Mouse (Mus musculus): ENCODE results near the gene Bcl2l14. TPM values are rescaled to one million over a fixed set of nuclear protein-coding genes. Genes with fewer than 3 reads are reported as not detected.

Gene Bcl2l14
- total RNA-seq, 2 experiments from 2014 or later, result not detected

GRCm38 (mm10) chr6:134389917-134390316 is 6.2 kb upstream of the Bcl2l14 start:
- intact Hi-C loops (cut with DNase I), result loop anchor here (1.0 to 5.0 kb wide), 3 partner anchors 353 to 488 kb away; partner anchors contain the start of gene Etv6
- no peak for DNase-seq (ENCODE audit: extremely low spot score in 1 of 2, low spot score in 2 of 2)

GRCm38 (mm10) chr6:134390837-134391236 is 5.3 kb upstream of the Bcl2l14 start:
- intact Hi-C loops (cut with DNase I), result no loop called here

GRCm38 (mm10) chr6:134402914-134403683 is 7.0 kb downstream of the Bcl2l14 start:
- intact Hi-C loops (cut with DNase I), result no loop called here

More at GRCm38 (mm10) chr6:134390837-134391236, 5.3 kb upstream of the Bcl2l14 start:
- no peak for DNase-seq (ENCODE audit: extremely low spot score in 1 of 2, low spot score in 2 of 2)

GRCm38 (mm10) chr6:134403684-134404070 is 7.6 kb downstream of the Bcl2l14 start:
- intact Hi-C loops (cut with DNase I), result no loop called here
- DNase-seq (ENCODE audit: extremely low spot score in 1 of 2, low spot score in 2 of 2), result no peak

More at GRCm38 (mm10) chr6:134402914-134403683, 7.0 kb downstream of the Bcl2l14 start:
- peak; percentile 45 to 78 for DNase-seq (ENCODE audit: extremely low spot score in 1 of 2, low spot score in 2 of 2)

GRCm38 (mm10) chr6:134407226-134407625 is 11.1 kb downstream of the Bcl2l14 start:
- no peak for DNase-seq (ENCODE audit: extremely low spot score in 1 of 2, low spot score in 2 of 2)
- intact Hi-C loops (cut with DNase I), result no loop called here

- intact Hi-C loops (cut with DNase I), result no loop called here
These were observed 17.8 kb downstream of the Bcl2l14 start for GRCm38 (mm10) chr6:134413706-134414531.

GRCm38 (mm10) chr6:134414532-134414883 is 18.4 kb downstream of the Bcl2l14 start:
- DNase-seq (ENCODE audit: extremely low spot score in 1 of 2, low spot score in 2 of 2), result no peak
- intact Hi-C loops (cut with DNase I), result no loop called here

More at GRCm38 (mm10) chr6:134413706-134414531, 17.8 kb downstream of the Bcl2l14 start:
- DNase-seq (ENCODE audit: extremely low spot score in 1 of 2, low spot score in 2 of 2), result no peak

- intact Hi-C loops (cut with DNase I), result no loop called here
- DNase-seq (ENCODE audit: extremely low spot score in 1 of 2, low spot score in 2 of 2), result no peak
These were observed 20.5 kb downstream of the Bcl2l14 start for GRCm38 (mm10) chr6:134416556-134417105.

GRCm38 (mm10) chr6:134417886-134418285 is 21.8 kb downstream of the Bcl2l14 start:
- no peak for DNase-seq (ENCODE audit: extremely low spot score in 1 of 2, low spot score in 2 of 2)
- intact Hi-C loops (cut with DNase I), result no loop called here

GRCm38 (mm10) chr6:134420375-134420774 is 24.3 kb downstream of the Bcl2l14 start:
- intact Hi-C loops (cut with DNase I), result loop anchor here (10.0 kb wide), 1 partner anchor 434 kb away; no protein-coding TSS in a partner anchor
- DNase-seq (ENCODE audit: extremely low spot score in 1 of 2, low spot score in 2 of 2), result no peak

- DNase-seq (ENCODE audit: extremely low spot score in 1 of 2, low spot score in 2 of 2), result no peak
- intact Hi-C loops (cut with DNase I), result loop anchor here (10.0 kb wide), 1 partner anchor 433 kb away; no protein-coding TSS in a partner anchor
These were observed 25.8 kb downstream of the Bcl2l14 start for GRCm38 (mm10) chr6:134421921-134422320.

- DNase-seq (ENCODE audit: extremely low spot score in 1 of 2, low spot score in 2 of 2), result peak; percentile 57 to 66
- intact Hi-C loops (cut with DNase I), result loop anchor here (1.0 to 10.0 kb wide), 2 partner anchors 190 to 430 kb away; no protein-coding TSS in a partner anchor
These were observed 29.1 kb downstream of the Bcl2l14 start for GRCm38 (mm10) chr6:134425216-134425717.

- no peak for DNase-seq (ENCODE audit: extremely low spot score in 1 of 2, low spot score in 2 of 2)
- intact Hi-C loops (cut with DNase I), result loop anchor here (10.0 kb wide), 1 partner anchor 428 kb away; no protein-coding TSS in a partner anchor
These were observed 31.0 kb downstream of the Bcl2l14 start for GRCm38 (mm10) chr6:134427165-134427564.

- no peak for DNase-seq (ENCODE audit: extremely low spot score in 1 of 2, low spot score in 2 of 2)
- intact Hi-C loops (cut with DNase I), result loop anchor here (10.0 kb wide), 1 partner anchor 426 kb away; no protein-coding TSS in a partner anchor
These were observed 32.3 kb downstream of the Bcl2l14 start for GRCm38 (mm10) chr6:134428455-134428854.

GRCm38 (mm10) chr6:134430161-134430799 is 34.2 kb downstream of the Bcl2l14 start:
- DNase-seq (ENCODE audit: extremely low spot score in 1 of 2, low spot score in 2 of 2), result no peak

GRCm38 (mm10) chr6:134431583-134431982 is 35.5 kb downstream of the Bcl2l14 start:
- DNase-seq (ENCODE audit: extremely low spot score in 1 of 2, low spot score in 2 of 2), result no peak
- intact Hi-C loops (cut with DNase I), result no loop called here

More at GRCm38 (mm10) chr6:134430161-134430799, 34.2 kb downstream of the Bcl2l14 start:
- intact Hi-C loops (cut with DNase I), result no loop called here

GRCm38 (mm10) chr6:134433281-134433680 is 37.2 kb downstream of the Bcl2l14 start:
- DNase-seq (ENCODE audit: extremely low spot score in 1 of 2, low spot score in 2 of 2), result no peak

GRCm38 (mm10) chr6:134434044-134434443 is 37.9 kb downstream of the Bcl2l14 start:
- DNase-seq (ENCODE audit: extremely low spot score in 1 of 2, low spot score in 2 of 2), result no peak
- intact Hi-C loops (cut with DNase I), result no loop called here

More at GRCm38 (mm10) chr6:134433281-134433680, 37.2 kb downstream of the Bcl2l14 start:
- intact Hi-C loops (cut with DNase I), result no loop called here

Data from left cerebral cortex, postnatal 10 days (tissue).